Mouse (Mus musculus): ENCODE results near the gene Gm14408. TPM values are rescaled to one million over a fixed set of nuclear protein-coding genes. Genes with fewer than 3 reads are reported as not detected.
"Not testable (repeated sequence)": the region's sequence is repeated elsewhere in the genome, so short reads cannot be mapped to it uniquely, and the experiment has no call there.

Gm14408 gene
- total RNA-seq (2021), result not detected
- long read RNA-seq, experiment 1, result 0 reads
- long read RNA-seq, experiment 2, result 0 reads

DNA sequence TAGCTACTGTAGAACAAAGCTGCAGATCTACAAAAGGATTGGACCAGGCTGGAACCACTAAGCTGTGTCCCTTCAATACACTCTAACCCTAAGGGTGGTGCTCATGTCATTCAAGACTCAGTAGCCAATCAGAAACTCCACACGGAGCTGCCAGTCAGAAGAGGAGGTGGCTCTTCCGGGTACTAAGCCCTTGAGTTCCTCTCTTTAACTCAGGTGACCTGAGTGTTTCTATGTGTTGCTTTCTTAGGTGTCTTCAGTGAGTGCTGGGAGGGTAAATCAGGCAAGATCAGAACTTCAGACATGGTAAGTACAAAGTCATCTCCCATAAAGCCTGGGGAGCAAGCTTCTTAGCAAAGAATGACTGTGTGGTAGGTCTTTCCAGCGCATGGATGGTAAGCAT is at the start of gene Gm14408:
Gm14408 (plus strand) TSS at position 301 of the 400 bp plus-strand sequence.
- not testable (repeated sequence) for DNase-seq (ENCODE audit: low spot score in 2 of 2)

DNA sequence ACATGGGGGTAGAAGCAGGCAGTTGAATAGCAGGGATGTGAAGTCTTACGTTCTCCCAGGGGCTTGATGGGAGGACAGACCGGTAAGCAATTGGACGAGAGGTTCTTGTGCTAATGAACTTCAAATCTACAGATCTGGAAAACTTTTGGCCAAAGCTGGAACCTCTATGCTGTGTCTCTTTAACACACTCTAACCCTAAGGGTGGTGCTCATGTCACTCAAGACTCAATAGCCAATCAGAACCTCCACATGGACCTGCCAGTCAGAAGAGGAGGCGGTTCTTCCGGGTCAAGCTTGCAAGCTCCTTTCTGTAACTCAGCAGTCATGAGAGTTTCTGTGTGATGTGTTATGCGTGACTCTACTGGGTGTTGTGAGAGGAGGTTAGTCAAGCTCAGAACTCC is 32.6 kb upstream of the Gm14408 start, which contains the start of gene Gm14295:
Gm14295 (plus strand) TSS at position 301 of the 400 bp plus-strand sequence.
- DNase-seq (ENCODE audit: low spot score in 2 of 2), result not testable (repeated sequence)

DNA sequence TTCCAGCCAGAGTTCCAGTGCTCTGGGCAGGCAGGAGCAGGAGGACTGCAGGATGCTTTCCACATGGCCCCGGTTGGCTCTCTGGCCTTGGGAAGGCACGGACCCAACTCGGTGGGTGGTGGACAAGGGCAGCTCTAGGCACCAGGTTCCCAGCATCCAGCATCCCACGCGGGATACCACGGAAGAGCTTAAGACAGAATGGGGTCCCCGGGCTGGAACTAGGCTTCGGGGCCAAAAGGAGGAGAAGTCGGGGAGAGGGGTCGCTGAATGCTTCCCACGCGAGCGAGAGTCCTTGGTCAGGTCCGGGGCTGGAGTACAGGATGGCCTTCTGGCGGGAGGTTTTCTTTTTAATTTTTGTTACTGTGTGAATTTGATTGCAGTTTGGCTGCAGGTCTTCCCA is 32.2 kb upstream of the Gm14408 start:
- DNase-seq (ENCODE audit: low spot score in 2 of 2), result not testable (repeated sequence)

Other genes with a start within 250 kb of the Gm14408 start
- 1 to 10 TPM; 3.6 to 5.9 TPM for gene Gm14308, start 194.8 kb upstream of the Gm14408 start, total RNA-seq (2021)
- 10 to 100 TPM in 1 of 2 experiments, 1 to 10 TPM in 1; 8.5 to 10.9 TPM for gene Zfp973, start 160.6 kb upstream of the Gm14408 start, total RNA-seq (2021)
- 10 to 100 TPM; 11.6 to 13.3 TPM for gene Gm14305, start 122.8 kb upstream of the Gm14408 start, total RNA-seq (2021)
- gene Gm14295, start 32.5 kb upstream of the Gm14408 start, total RNA-seq (2021), result 10 to 100 TPM in 1 of 2 experiments, 1 to 10 TPM in 1; 9.4 to 11.3 TPM
- 10 to 100 TPM in 1 of 2 experiments, 1 to 10 TPM in 1; 8.8 to 10.6 TPM for gene Gm14296, start 96.7 kb downstream of the Gm14408 start, total RNA-seq (2021)
- gene Gm14419, start 169.8 kb downstream of the Gm14408 start, total RNA-seq (2021), result 10 to 100 TPM; 29.0 to 36.4 TPM
- gene Gm14401, start 243.2 kb downstream of the Gm14408 start, total RNA-seq (2021), result 1 to 10 TPM in 1 of 2 experiments, under 1 TPM in 1; 0.79 to 1.4 TPM